Mouse (Mus musculus) layer of hippocampus, adult 9-11 months (tissue): ENCODE measurements around the gene Med13l.

Source experiments
- DNase-seq: peaks from one replicate; pipeline ENCODE4 v3.0.0; 2022

The Med13l gene

GRCm38 (mm10) chr5:118812421-118812820 is 251.9 kb downstream of the Med13l start:
- no peak for DNase-seq

GRCm38 (mm10) chr5:118812947-118813401 is 252.5 kb downstream of the Med13l start:
- no peak for DNase-seq

- DNase-seq = no peak
Observed at GRCm38 (mm10) chr5:118814052-118814451, 253.6 kb downstream of the Med13l start.
